Mouse (Mus musculus) bone marrow, adult 2 months (tissue): Measurements from ENCODE around the gene Extl1.

Experiments
- CTCF ChIP-seq: fragments of 200-500 bp; IDR thresholded peaks from 2 replicates; pipeline ENCODE4 v1.5.1; 2011; ENCODE audit warnings: low read length, control low read depth; ENCODE audit not compliant: control insufficient read depth, insufficient read depth
- POLR2A ChIP-seq: fragments of 200-500 bp; IDR thresholded peaks from 2 replicates; pipeline ENCODE4 v1.6.1; 2011; ENCODE audit warnings: low read depth, mild to moderate bottlenecking, control low read depth, low read length, borderline replicate concordance; ENCODE audit not compliant: control insufficient read depth

- TF ChIP-seq POLR2A (no peak), CTCF (no peak)
Measured at GRCm38 (mm10) chr4:134310106-134310505, 73.5 kb downstream of the Extl1 start.
